Mouse (Mus musculus): Measurements from ENCODE around the gene Tmem44. TPM values are rescaled to one million over a fixed set of nuclear protein-coding genes. Genes with fewer than 3 reads are reported as not detected.
"Not testable (repeated sequence)": the region's sequence is repeated elsewhere in the genome, so short reads cannot be mapped to it uniquely, and the experiment has no call there.

The Tmem44 gene
- polyA plus RNA-seq, 1 experiment from 2014 or later: 19.3 TPM

- no peak overlapping the region for H3K9ac ChIP-seq
- no peak overlapping the region for H3K27ac ChIP-seq
- WGBS: 59% methylated on average over 4 of the region's 4 CpGs
- H3K27me3 ChIP-seq: 0 out of 2 replicates have a peak, but pooled peaks cover 3% of the 10 kb centered on the region
- no peak overlapping the region for H3K4me3 ChIP-seq
- H3K9me3 ChIP-seq (replicated peaks): no peaks in the 10 kb centered on the region
- no peak overlapping the region for H3K4me2 ChIP-seq
- H3K4me1 ChIP-seq (replicated peaks): 0 out of 2 replicates have a peak, but pooled peaks cover 3% of the 10 kb centered on the region
- H3K36me3 ChIP-seq: no peaks in the 10 kb centered on the region
- ATAC-seq (replicated peaks; ENCODE audit: insufficient number of reproducible peaks, insufficient read depth, low FRiP score, low read depth): no peak
Observed at GRCm38 (mm10) chr16:30490316-30490715, 60.3 kb downstream of the Tmem44 start.

- Histone ChIP-seq H3K4me2 (no peak overlapping the region), H3K27ac (no peak overlapping the region), H3K4me3 (no peak overlapping the region), H3K4me1 (replicated peaks) (0 out of 2 replicates have a peak, but pooled peaks cover 3% of the 10 kb centered on the region), H3K36me3 (no peaks in the 10 kb centered on the region), H3K9ac (no peak overlapping the region), H3K9me3 (replicated peaks) (no peaks in the 10 kb centered on the region), H3K27me3 (no peaks in the 10 kb centered on the region)
- ATAC-seq (replicated peaks; ENCODE audit: insufficient number of reproducible peaks, insufficient read depth, low FRiP score, low read depth): no peak
- WGBS: 69% methylated on average over 4 of the region's 4 CpGs
Observed at GRCm38 (mm10) chr16:30489662-30490061, 61.0 kb downstream of the Tmem44 start.

GRCm38 (mm10) chr16:30486498-30486897 lies 64.1 kb downstream of the Tmem44 start:
- Histone ChIP-seq H3K27me3 (no peaks in the 10 kb centered on the region), H3K4me3 (no peak overlapping the region), H3K9me3 (replicated peaks) (no peaks in the 10 kb centered on the region), H3K27ac (no peak overlapping the region), H3K36me3 (no peaks in the 10 kb centered on the region), H3K9ac (no peak overlapping the region), H3K4me1 (replicated peaks) (0 out of 2 replicates have a peak, but pooled peaks cover 3% of the 10 kb centered on the region), H3K4me2 (no peak overlapping the region)
- ATAC-seq (replicated peaks; ENCODE audit: insufficient number of reproducible peaks, insufficient read depth, low FRiP score, low read depth): no peak
- WGBS: 43% methylated on average over 4 of the region's 4 CpGs

- Histone ChIP-seq H3K9ac (no peak overlapping the region), H3K27ac (no peak overlapping the region), H3K27me3 (no peaks in the 10 kb centered on the region), H3K9me3 (replicated peaks) (no peaks in the 10 kb centered on the region), H3K36me3 (no peaks in the 10 kb centered on the region), H3K4me3 (no peak overlapping the region), H3K4me2 (no peak overlapping the region), H3K4me1 (replicated peaks) (peaks cover 23% of the 10 kb centered on the region)
- no peak for ATAC-seq (replicated peaks; ENCODE audit: insufficient number of reproducible peaks, insufficient read depth, low FRiP score, low read depth)
- 88% methylated on average over 5 of the region's 5 CpGs for WGBS
Observed at GRCm38 (mm10) chr16:30477791-30478190, 72.9 kb downstream of the Tmem44 start.

- H3K9me3 ChIP-seq (replicated peaks): no peaks in the 10 kb centered on the region
- H3K9ac ChIP-seq: no peak overlapping the region
- WGBS: 79% methylated on average over 3 of the region's 3 CpGs
- H3K4me2 ChIP-seq: no peak overlapping the region
- no peak for ATAC-seq (replicated peaks; ENCODE audit: insufficient number of reproducible peaks, insufficient read depth, low FRiP score, low read depth)
- no peaks in the 10 kb centered on the region for H3K27me3 ChIP-seq
- H3K36me3 ChIP-seq: no peaks in the 10 kb centered on the region
- H3K27ac ChIP-seq: no peak overlapping the region
- no peak overlapping the region for H3K4me3 ChIP-seq
- peaks cover 23% of the 10 kb centered on the region for H3K4me1 ChIP-seq (replicated peaks)
Observed at GRCm38 (mm10) chr16:30477006-30477405, 73.6 kb downstream of the Tmem44 start.

GRCm38 (mm10) chr16:30475633-30476461 lies 74.8 kb downstream of the Tmem44 start:
- no peaks in the 10 kb centered on the region for H3K36me3 ChIP-seq
- H3K9me3 ChIP-seq (replicated peaks): peaks cover 6% of the 10 kb centered on the region; the same call in 1 of the 2 replicates
- WGBS: 24% methylated on average over 10 of the region's 10 CpGs
- no peaks in the 10 kb centered on the region for H3K27me3 ChIP-seq
- no peak overlapping the region for H3K9ac ChIP-seq
- H3K4me2 ChIP-seq: peak overlapping the region; percentile 32
- peak overlapping the region; percentile 64 for H3K27ac ChIP-seq
- no peak overlapping the region for H3K4me3 ChIP-seq
- ATAC-seq (replicated peaks; ENCODE audit: insufficient number of reproducible peaks, insufficient read depth, low FRiP score, low read depth): 0 out of 2 replicates have a peak, but pooled peaks have one; percentile 31
- peaks cover 23% of the 10 kb centered on the region for H3K4me1 ChIP-seq (replicated peaks)

GRCm38 (mm10) chr16:30472447-30472846 lies 78.2 kb downstream of the Tmem44 start:
- Histone ChIP-seq H3K4me3 (no peak overlapping the region), H3K9ac (no peak overlapping the region), H3K4me2 (no peak overlapping the region), H3K27me3 (no peaks in the 10 kb centered on the region), H3K27ac (no peak overlapping the region), H3K4me1 (replicated peaks) (peaks cover 17% of the 10 kb centered on the region), H3K9me3 (replicated peaks) (peaks cover 6% of the 10 kb centered on the region; the same call in 1 of the 2 replicates), H3K36me3 (no peaks in the 10 kb centered on the region)
- ATAC-seq (replicated peaks; ENCODE audit: insufficient number of reproducible peaks, insufficient read depth, low FRiP score, low read depth): no peak
- 45% methylated on average over 5 of the region's 5 CpGs for WGBS

GRCm38 (mm10) chr16:30471912-30472311 lies 78.7 kb downstream of the Tmem44 start:
- no peak overlapping the region for H3K27ac ChIP-seq
- H3K27me3 ChIP-seq: no peaks in the 10 kb centered on the region
- H3K4me2 ChIP-seq: no peak overlapping the region
- peaks cover 17% of the 10 kb centered on the region for H3K4me1 ChIP-seq (replicated peaks)
- no peak overlapping the region for H3K9ac ChIP-seq
- WGBS: 47% methylated on average over 2 of the region's 2 CpGs
- ATAC-seq (replicated peaks; ENCODE audit: insufficient number of reproducible peaks, insufficient read depth, low FRiP score, low read depth): no peak
- no peak overlapping the region for H3K4me3 ChIP-seq
- peaks cover 6% of the 10 kb centered on the region; the same call in 1 of the 2 replicates for H3K9me3 ChIP-seq (replicated peaks)
- H3K36me3 ChIP-seq: no peaks in the 10 kb centered on the region

GRCm38 (mm10) chr16:30468944-30469343 lies 81.7 kb downstream of the Tmem44 start:
- H3K9ac ChIP-seq: no peak overlapping the region
- no peaks in the 10 kb centered on the region for H3K36me3 ChIP-seq
- no peak for ATAC-seq (replicated peaks; ENCODE audit: insufficient number of reproducible peaks, insufficient read depth, low FRiP score, low read depth)
- peaks cover 6% of the 10 kb centered on the region; the same call in 1 of the 2 replicates for H3K9me3 ChIP-seq (replicated peaks)
- H3K4me2 ChIP-seq: no peak overlapping the region
- no peak overlapping the region for H3K27ac ChIP-seq
- H3K27me3 ChIP-seq: no peaks in the 10 kb centered on the region
- H3K4me1 ChIP-seq (replicated peaks): no peaks in the 10 kb centered on the region
- 80% methylated on average over 6 of the region's 6 CpGs for WGBS
- no peak overlapping the region for H3K4me3 ChIP-seq

- ATAC-seq (replicated peaks; ENCODE audit: insufficient number of reproducible peaks, insufficient read depth, low FRiP score, low read depth): no peak
- Histone ChIP-seq H3K27me3 (no peaks in the 10 kb centered on the region), H3K4me2 (no peak overlapping the region), H3K9ac (no peak overlapping the region), H3K4me3 (no peak overlapping the region), H3K4me1 (replicated peaks) (no peaks in the 10 kb centered on the region), H3K27ac (no peak overlapping the region), H3K36me3 (no peaks in the 10 kb centered on the region), H3K9me3 (replicated peaks) (no peaks in the 10 kb centered on the region; the same call in 1 of the 2 replicates)
- 37% methylated on average over 5 of the region's 5 CpGs for WGBS
Observed at GRCm38 (mm10) chr16:30465680-30466298, 84.9 kb downstream of the Tmem44 start.

- not testable (repeated sequence) for H3K27me3 ChIP-seq; H3K9me3 ChIP-seq (replicated peaks); H3K9ac ChIP-seq; ATAC-seq (replicated peaks; ENCODE audit: insufficient number of reproducible peaks, insufficient read depth, low FRiP score, low read depth); H3K4me2 ChIP-seq; H3K4me1 ChIP-seq (replicated peaks); H3K27ac ChIP-seq; H3K36me3 ChIP-seq; H3K4me3 ChIP-seq
- WGBS: 82% methylated on average over 3 of the region's 3 CpGs
Observed at GRCm38 (mm10) chr16:30464742-30465141, 85.9 kb downstream of the Tmem44 start.
